Mouse (Mus musculus) forebrain, postnatal 0 days (tissue): ENCODE data around the gene Pus3. TPM values are rescaled to one million over a fixed set of nuclear protein-coding genes. Genes with fewer than 3 reads are reported as not detected.
"Not testable (repeated sequence)": the region's sequence is repeated elsewhere in the genome, so short reads cannot be mapped to it uniquely, and the experiment has no call there.

Experiments
- ATAC-seq: fragments of 200-750 bp; cut with Nextera tagmentation; 2 replicates; pipeline ENCODE4 v1.8.0; 2017; ENCODE audit warnings: mild to moderate bottlenecking, moderate library complexity
- DNase-seq: peaks from one replicate; pipeline ENCODE4 v3.0.0-alpha.2; 2015
- H3K27ac ChIP-seq: fragments of 300-500 bp; sonication (generic); 2 replicates; pipeline ENCODE4 v1.5.1; 2014; ENCODE audit warnings: low read depth, mild to moderate bottlenecking, antibody characterized with exemption, low read length, moderate library complexity, mixed read lengths
- H3K27me3 ChIP-seq: fragments of 300-500 bp; sonication (generic); 2 replicates; pipeline ENCODE4 v1.6.1; 2014; ENCODE audit warnings: mild to moderate bottlenecking, low read length, mixed read lengths; ENCODE audit not compliant: insufficient read depth
- H3K36me3 ChIP-seq: fragments of 300-500 bp; sonication (generic); 2 replicates; pipeline ENCODE4 v1.6.1; 2014; ENCODE audit warnings: mild to moderate bottlenecking, moderate library complexity; ENCODE audit not compliant: insufficient read depth
- H3K4me1 ChIP-seq: fragments of 300-500 bp; sonication (generic); 2 replicates; pipeline ENCODE4 v1.6.1; 2014; ENCODE audit warnings: antibody characterized with exemption; ENCODE audit not compliant: insufficient read depth
- H3K4me2 ChIP-seq: fragments of 300-500 bp; sonication (generic); 2 replicates; pipeline ENCODE4 v1.6.1; 2014; ENCODE audit warnings: low read depth, mild to moderate bottlenecking, moderate library complexity
- H3K4me3 ChIP-seq: fragments of 300-500 bp; sonication (generic); 2 replicates; pipeline ENCODE4 v1.5.1; 2014; ENCODE audit warnings: low read depth, low read length, mixed read lengths
- H3K9ac ChIP-seq: fragments of 300-500 bp; sonication (generic); 2 replicates; pipeline ENCODE4 v1.6.1; 2014; ENCODE audit warnings: mild to moderate bottlenecking
- H3K9me3 ChIP-seq: fragments of 300-500 bp; sonication (generic); 2 replicates; pipeline ENCODE4 v1.6.1; 2016; ENCODE audit warnings: low read length
- CTCF ChIP-seq: sonication (generic); IDR thresholded peaks from 2 replicates; pipeline ENCODE4 v1.5.1; 2016; ENCODE audit warnings: antibody characterized with exemption, control low read depth, low read depth
- WGBS: fragments of 180-500 bp; shearing (Covaris S2); extraction: QIAGEN DNeasy Blood & Tissue Kit; methylation state at CpG from one replicate; pipeline ENCODE4 v1.1.7; 2014; 5-methylcytosine and 5-hydroxymethylcytosine counted together
- polyA plus RNA-seq: library from polyadenylated mRNA; unstranded; fragments of >200 nt; fragmentation: Nextera tagmentation; extraction: Ambion mirVana; gene quantifications from 2 replicates; pipeline ENCODE4 v1.2.1, GENCODE M21; 2015
- total RNA-seq: library from RNA; depleted of rRNA; stranded (reverse); fragments of >200 nt; gene quantifications from 2 replicates; pipeline ENCODE4 v1.2.3, GENCODE M21; 2014; rRNA removed

Gene Pus3
- total and polyA plus RNA-seq, 2 experiments from 2014 or later: 13.9 to 18.8 TPM

- no peak overlapping the region for H3K4me3 ChIP-seq
- no peaks in the 10 kb centered on the region for H3K27me3 ChIP-seq
- no peaks in the 10 kb centered on the region for H3K36me3 ChIP-seq
- H3K9me3 ChIP-seq: no peaks in the 10 kb centered on the region
- no peak for TF ChIP-seq CTCF
- H3K27ac ChIP-seq: no peak overlapping the region
- DNase-seq: no peak
- WGBS: 47% methylated on average over 8 of the region's 8 CpGs
- H3K9ac ChIP-seq: no peak overlapping the region
- peak; percentile 59 for ATAC-seq
- no peaks in the 10 kb centered on the region for H3K4me1 ChIP-seq
- no peak overlapping the region for H3K4me2 ChIP-seq
Measured at GRCm38 (mm10) chr9:35607647-35608405, 49.4 kb downstream of the Pus3 start.

GRCm38 (mm10) chr9:35611841-35612240 is 53.4 kb downstream of the Pus3 start, which contains the start of gene Pate4:
TSS of gene Pate4 (minus strand) at chr9:35611941.
- no peak within 1 kb of the TSS for H3K4me2 ChIP-seq
- H3K27me3 ChIP-seq: no peaks in the 10 kb centered on the region
- no peaks in the 10 kb centered on the region for H3K9me3 ChIP-seq
- no peaks in the 10 kb centered on the region for H3K36me3 ChIP-seq
- H3K27ac ChIP-seq: no peak within 1 kb of the TSS
- ATAC-seq: no peak
- 83% methylated on average over 1 of the region's 1 CpGs for WGBS
- no peak for TF ChIP-seq CTCF
- H3K4me1 ChIP-seq: no peaks in the 10 kb centered on the region
- H3K4me3 ChIP-seq: no peak within 1 kb of the TSS
- H3K9ac ChIP-seq: no peak within 1 kb of the TSS
- DNase-seq: no peak

GRCm38 (mm10) chr9:35614005-35614404 is 55.6 kb downstream of the Pus3 start:
- no peak overlapping the region for H3K4me2 ChIP-seq
- 31% methylated on average over 2 of the region's 2 CpGs for WGBS
- no peaks in the 10 kb centered on the region for H3K27me3 ChIP-seq
- H3K27ac ChIP-seq: no peak overlapping the region
- DNase-seq (peak; percentile 8), ATAC-seq (no peak)
- no peaks in the 10 kb centered on the region for H3K9me3 ChIP-seq
- H3K4me1 ChIP-seq: no peaks in the 10 kb centered on the region
- H3K4me3 ChIP-seq: no peak overlapping the region
- peak; percentile 53 for TF ChIP-seq CTCF
- no peaks in the 10 kb centered on the region for H3K36me3 ChIP-seq
- H3K9ac ChIP-seq: no peak overlapping the region

GRCm38 (mm10) chr9:35616784-35617183 is 58.4 kb downstream of the Pus3 start:
- DNase-seq, H3K9me3 ChIP-seq, H3K36me3 ChIP-seq, H3K4me2 ChIP-seq, H3K4me1 ChIP-seq, ATAC-seq, H3K27ac ChIP-seq, H3K9ac ChIP-seq, H3K27me3 ChIP-seq, H3K4me3 ChIP-seq: not testable (repeated sequence)
- 75% methylated on average over 2 of the region's 2 CpGs for WGBS

Other genes starting within 250 kb of the Pus3 start
- 9.6 and 13.7 TPM in 2 replicates for gene Cdon, start 137.5 kb upstream of the Pus3 start, total RNA-seq
- 0.94 and 1.3 TPM in 2 replicates for gene Cdon, start 137.5 kb upstream of the Pus3 start, polyA plus RNA-seq
- not detected in 2 replicates for gene Gm1113, start 40.3 kb upstream of the Pus3 start, total RNA-seq
- not detected in 2 replicates for gene Gm1113, start 40.3 kb upstream of the Pus3 start, polyA plus RNA-seq
- 22.2 and 23.5 TPM in 2 replicates for gene Ddx25, start 67 bp upstream of the Pus3 start, total RNA-seq
- 23.6 and 25.6 TPM in 2 replicates for gene Ddx25, start 67 bp upstream of the Pus3 start, polyA plus RNA-seq
- gene Pate2, start 11.7 kb downstream of the Pus3 start, total RNA-seq: 0.62 and 2.6 TPM in 2 replicates
- gene Pate2, start 11.7 kb downstream of the Pus3 start, polyA plus RNA-seq: 0.67 and 0.90 TPM in 2 replicates
- 15.8 and 16.6 TPM in 2 replicates for gene Hyls1, start 11.8 kb downstream of the Pus3 start, total RNA-seq
- 13.6 and 14.8 TPM in 2 replicates for gene Hyls1, start 11.8 kb downstream of the Pus3 start, polyA plus RNA-seq
- not detected in 2 replicates for gene Pate4, start 53.3 kb downstream of the Pus3 start, total RNA-seq
- gene Pate4, start 53.3 kb downstream of the Pus3 start, polyA plus RNA-seq: not detected in 2 replicates
- gene Pate3, start 89.6 kb downstream of the Pus3 start, total RNA-seq: not detected in 2 replicates
- not detected in 2 replicates for gene Pate3, start 89.6 kb downstream of the Pus3 start, polyA plus RNA-seq
- not detected in 2 replicates for gene Pate1, start 128.8 kb downstream of the Pus3 start, total RNA-seq
- not detected in 2 replicates for gene Pate1, start 128.8 kb downstream of the Pus3 start, polyA plus RNA-seq
- not detected in 2 replicates for gene Gm17677, start 182.5 kb downstream of the Pus3 start, total RNA-seq
- not detected in 2 replicates for gene Gm17677, start 182.5 kb downstream of the Pus3 start, polyA plus RNA-seq
- gene Gm17727, start 219.5 kb downstream of the Pus3 start, total RNA-seq: not detected in 2 replicates
- gene Gm17727, start 219.5 kb downstream of the Pus3 start, polyA plus RNA-seq: not detected in 2 replicates
- not detected in 2 replicates for gene Gm27235, start 231.5 kb downstream of the Pus3 start, total RNA-seq
- not detected in 2 replicates for gene Gm27235, start 231.5 kb downstream of the Pus3 start, polyA plus RNA-seq
- not detected in 2 replicates for gene D730048I06Rik, start 231.5 kb downstream of the Pus3 start, total RNA-seq
- gene D730048I06Rik, start 231.5 kb downstream of the Pus3 start, polyA plus RNA-seq: not detected in 2 replicates